ENCODE assay signal across 23 mouse cellular contexts in the genomic region with DNA sequence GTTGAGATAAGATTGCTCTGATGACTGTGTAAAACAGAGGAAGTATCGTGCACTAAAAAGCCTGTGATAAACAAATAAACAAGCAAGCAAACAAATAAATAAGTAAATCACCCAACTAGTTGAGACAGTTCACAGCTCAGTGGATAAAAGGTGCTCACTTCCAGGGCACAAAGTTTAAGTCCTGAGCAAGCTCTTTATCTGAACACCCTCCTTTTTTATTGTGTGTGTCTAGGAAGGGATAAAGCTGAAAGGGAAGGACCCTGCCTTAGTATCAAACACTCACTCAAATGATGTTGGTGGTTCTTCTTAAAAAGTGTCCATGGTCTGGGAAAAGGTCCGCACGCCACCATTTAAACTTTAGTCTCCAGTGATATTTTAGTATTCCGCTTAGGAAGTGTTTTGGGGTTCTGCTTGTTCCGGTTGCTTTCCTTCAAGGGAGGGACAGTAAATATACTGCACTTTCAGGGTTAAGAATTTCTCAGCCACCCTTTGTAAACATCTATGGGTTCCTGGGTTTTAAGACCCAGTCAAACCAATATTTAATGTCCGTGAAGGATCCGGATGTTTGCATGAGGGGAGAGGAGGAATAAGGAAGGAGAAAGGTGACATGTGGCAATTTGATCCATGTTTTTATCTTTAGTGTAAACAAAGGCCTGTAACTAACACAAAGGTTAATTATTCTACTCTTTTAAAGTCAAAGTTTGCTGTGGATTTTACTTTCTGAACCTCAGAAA.
DNase-seq lines count a peak whose midpoint lies in the region; ATAC-seq and TF ChIP-seq lines count a peak whose summit lies in the region.
"Had no signal": no experiment of that assay in that cellular context is flagged by ENCODE, and none has a peak within 500 bp of the region (broad histone marks: within the 10 kb centered on the region; RNA-seq: fewer than 3 reads in every experiment).

No protein-coding gene starts in this region.

- TF ChIP-seq CTCF in small intestine, adult 2 months (IDR thresholded peaks at IDR 0.05; ENCODE audit: extremely low read depth, insufficient read length, insufficient replicate concordance, low read depth, low read length): no peak
- TF ChIP-seq CTCF in stomach, postnatal 0 days (IDR thresholded peaks at IDR 0.05; ENCODE audit: low read depth): no peak

- H3K36me3 ChIP-seq in kidney, embryonic 14.5 days (ENCODE audit: control insufficient read depth, insufficient read depth, low read length): no peaks in the 10 kb centered on the region
- H3K36me3 ChIP-seq in intestine, embryonic 15.5 days: no peaks in the 10 kb centered on the region
- no peaks in the 10 kb centered on the region for H3K36me3 ChIP-seq in small intestine, adult 2 months (ENCODE audit: control insufficient read depth, insufficient read depth, low read length)
- no peaks in the 10 kb centered on the region for H3K36me3 ChIP-seq in stomach, postnatal 0 days (ENCODE audit: control insufficient read depth, insufficient read depth, low read length)
- H3K36me3 ChIP-seq: embryonic facial prominence, embryonic 15.5 days; forebrain, embryonic 10.5 days; G1E; hindbrain, embryonic 13.5 days had no signal

- H3K9ac ChIP-seq in kidney, embryonic 14.5 days (ENCODE audit: low read depth, low read length): no peak overlapping the region
- H3K9ac ChIP-seq in intestine, embryonic 15.5 days: no peak overlapping the region
- H3K9ac ChIP-seq in stomach, postnatal 0 days (ENCODE audit: low read length): no peak overlapping the region; the same call in 1 of the 2 replicates
- H3K9ac ChIP-seq: embryonic facial prominence, embryonic 15.5 days; hindbrain, embryonic 13.5 days had no signal

- no peak overlapping the region for H3K4me3 ChIP-seq in kidney, embryonic 14.5 days (ENCODE audit: low read length)
- H3K4me3 ChIP-seq in intestine, embryonic 15.5 days (replicated peaks): no peak overlapping the region
- H3K4me3 ChIP-seq in small intestine, adult 2 months (ENCODE audit: low read depth, low read length): no peak overlapping the region
- no peak overlapping the region; the same call in 1 of the 2 replicates for H3K4me3 ChIP-seq in stomach, postnatal 0 days (ENCODE audit: low read depth, low read length)
- H3K4me3 ChIP-seq: embryonic facial prominence, embryonic 15.5 days; erythroblast, embryonic 14.5 days; forebrain, embryonic 10.5 days; hindbrain, embryonic 13.5 days had no signal

- H3K27ac ChIP-seq in kidney, embryonic 14.5 days (ENCODE audit: low read depth, low read length): peak overlapping the region; percentile 47; the same call in 1 of the 2 replicates
- 0 out of 2 replicates have a peak overlapping the region, but pooled peaks have one; percentile 7 for H3K27ac ChIP-seq in intestine, embryonic 15.5 days
- H3K27ac ChIP-seq in small intestine, adult 2 months (ENCODE audit: insufficient read depth, low read depth, low read length): peak overlapping the region; percentile 63; the same call in 1 of the 2 replicates
- peak overlapping the region; percentile 79 for H3K27ac ChIP-seq in stomach, postnatal 0 days (replicated peaks)
- H3K27ac ChIP-seq: embryonic facial prominence, embryonic 15.5 days; forebrain, embryonic 10.5 days; hindbrain, embryonic 13.5 days had no signal

- H3K4me1 ChIP-seq in kidney, embryonic 14.5 days (ENCODE audit: control insufficient read depth, insufficient read depth, low read length): peaks cover 17% of the 10 kb centered on the region
- no peaks in the 10 kb centered on the region for H3K4me1 ChIP-seq in intestine, embryonic 15.5 days (replicated peaks)
- H3K4me1 ChIP-seq in small intestine, adult 2 months (ENCODE audit: control insufficient read depth, insufficient read depth, insufficient read length, low read length): peaks cover 10% of the 10 kb centered on the region; the same call in 1 of the 2 replicates
- H3K4me1 ChIP-seq in stomach, postnatal 0 days (replicated peaks; ENCODE audit: control insufficient read depth, insufficient read depth): no peaks in the 10 kb centered on the region
- H3K4me1 ChIP-seq: embryonic facial prominence, embryonic 15.5 days; forebrain, embryonic 10.5 days; hindbrain, embryonic 13.5 days had no signal

- 0 out of 2 replicates have a peak, but pooled peaks have one; percentile 17 for ATAC-seq in kidney, embryonic 14.5 days (ENCODE audit: low FRiP score, low TSS enrichment)
- peak; percentile 63 for ATAC-seq in intestine, embryonic 15.5 days
- peak; percentile 85 for ATAC-seq in stomach, postnatal 0 days (ENCODE audit: low FRiP score, low TSS enrichment)
- ATAC-seq: CD4-positive, CD25-positive, alpha-beta regulatory T cell, adult 4 months; forebrain, embryonic 14.5 days had no signal

- TF ChIP-seq POLR2A in small intestine, adult 2 months (IDR thresholded peaks at IDR 0.05; ENCODE audit: low read depth, low read length): no peak

- no peak overlapping the region; the same call in 1 of the 2 replicates for H3K4me2 ChIP-seq in kidney, embryonic 14.5 days (replicated peaks; ENCODE audit: low read depth, low read length)
- H3K4me2 ChIP-seq in intestine, embryonic 15.5 days (replicated peaks): no peak overlapping the region
- H3K4me2 ChIP-seq in stomach, postnatal 0 days (replicated peaks; ENCODE audit: low read depth): peak overlapping the region; percentile 33
- H3K4me2 ChIP-seq: embryonic facial prominence, embryonic 15.5 days; hindbrain, embryonic 13.5 days had no signal

- no peak for DNase-seq in kidney, adult 9 months
- DNase-seq in stomach, postnatal 0 days (ENCODE audit: low spot score): no peak
- no peak for DNase-seq in frontal cortex, postnatal 25 days (ENCODE audit: low spot score in 2 of 2)
- no peak for DNase-seq in heart, postnatal 4 days
- DNase-seq: adrenal gland, adult 8-10 months; adrenal gland, postnatal 36 days; B cell, adult 2 months; cerebellum, adult 2 months; cerebellum, postnatal 14 days; embryo, embryonic 11 days; gastrocnemius, postnatal 36 days; heart, adult 11 months; heart, postnatal 10 days had no signal

- H3K27me3 ChIP-seq in kidney, embryonic 14.5 days (ENCODE audit: control insufficient read depth, insufficient read depth, low read length): no peaks in the 10 kb centered on the region
- no peaks in the 10 kb centered on the region for H3K27me3 ChIP-seq in intestine, embryonic 15.5 days (replicated peaks)
- H3K27me3 ChIP-seq in small intestine, adult 2 months (ENCODE audit: control insufficient read depth, insufficient read depth, low read length): no peaks in the 10 kb centered on the region
- H3K27me3 ChIP-seq in stomach, postnatal 0 days (ENCODE audit: control insufficient read depth, insufficient read depth, low read length): no peaks in the 10 kb centered on the region
- H3K27me3 ChIP-seq: embryonic facial prominence, embryonic 15.5 days; hindbrain, embryonic 13.5 days had no signal

- WGBS in kidney, embryonic 14.5 days: 23% methylated on average over 7 of the region's 7 CpGs
- 44% methylated on average over 7 of the region's 7 CpGs for WGBS in intestine, embryonic 15.5 days
- 28% methylated on average over 7 of the region's 7 CpGs for WGBS in small intestine, adult 2 months
- 44% methylated on average over 7 of the region's 7 CpGs for WGBS in stomach, postnatal 0 days

- H3K9me3 ChIP-seq in kidney, embryonic 14.5 days (ENCODE audit: control insufficient read depth, low read length): no peaks in the 10 kb centered on the region
- no peaks in the 10 kb centered on the region for H3K9me3 ChIP-seq in intestine, embryonic 15.5 days
- no peaks in the 10 kb centered on the region for H3K9me3 ChIP-seq in stomach, postnatal 0 days (ENCODE audit: control insufficient read depth, low read length)
- H3K9me3 ChIP-seq: embryonic facial prominence, embryonic 15.5 days; forebrain, embryonic 10.5 days; G1E; hindbrain, embryonic 13.5 days had no signal

- TF ChIP-seq EP300 in stomach, postnatal 0 days (optimal IDR thresholded peaks at IDR 0.05): no peak

Comparison
In these comparisons a context has a peak if more than half of its experiments do, and no peak if none do; other contexts are left out.
1. ATAC-seq: peak in every context shown above with its lines; median percentile 85 in stomach, postnatal 0 days; 63 in intestine, embryonic 15.5 days; 17 in kidney, embryonic 14.5 days.
2. H3K27ac ChIP-seq: peak in every context shown above with its lines; median percentile 79 in stomach, postnatal 0 days; 63 in small intestine, adult 2 months; 47 in kidney, embryonic 14.5 days; 7 in intestine, embryonic 15.5 days.